Mouse (Mus musculus) cortical plate, adult 2 months (tissue): ENCODE measurements around the gene Pou1f1.

Experiments
- CTCF ChIP-seq: fragments of 200-500 bp; IDR thresholded peaks from 2 replicates; pipeline ENCODE4 v1.5.1; 2011; ENCODE audit warnings: mild to moderate bottlenecking, control low read depth, low read length; ENCODE audit not compliant: insufficient read depth; ENCODE audit errors: extremely low read depth
- POLR2A ChIP-seq: fragments of 200-500 bp; IDR thresholded peaks from 2 replicates; pipeline ENCODE4 v1.6.1; 2011; ENCODE audit warnings: mild to moderate bottlenecking, low read length, control low read depth; ENCODE audit not compliant: insufficient read depth; ENCODE audit errors: extremely low read depth

DNA sequence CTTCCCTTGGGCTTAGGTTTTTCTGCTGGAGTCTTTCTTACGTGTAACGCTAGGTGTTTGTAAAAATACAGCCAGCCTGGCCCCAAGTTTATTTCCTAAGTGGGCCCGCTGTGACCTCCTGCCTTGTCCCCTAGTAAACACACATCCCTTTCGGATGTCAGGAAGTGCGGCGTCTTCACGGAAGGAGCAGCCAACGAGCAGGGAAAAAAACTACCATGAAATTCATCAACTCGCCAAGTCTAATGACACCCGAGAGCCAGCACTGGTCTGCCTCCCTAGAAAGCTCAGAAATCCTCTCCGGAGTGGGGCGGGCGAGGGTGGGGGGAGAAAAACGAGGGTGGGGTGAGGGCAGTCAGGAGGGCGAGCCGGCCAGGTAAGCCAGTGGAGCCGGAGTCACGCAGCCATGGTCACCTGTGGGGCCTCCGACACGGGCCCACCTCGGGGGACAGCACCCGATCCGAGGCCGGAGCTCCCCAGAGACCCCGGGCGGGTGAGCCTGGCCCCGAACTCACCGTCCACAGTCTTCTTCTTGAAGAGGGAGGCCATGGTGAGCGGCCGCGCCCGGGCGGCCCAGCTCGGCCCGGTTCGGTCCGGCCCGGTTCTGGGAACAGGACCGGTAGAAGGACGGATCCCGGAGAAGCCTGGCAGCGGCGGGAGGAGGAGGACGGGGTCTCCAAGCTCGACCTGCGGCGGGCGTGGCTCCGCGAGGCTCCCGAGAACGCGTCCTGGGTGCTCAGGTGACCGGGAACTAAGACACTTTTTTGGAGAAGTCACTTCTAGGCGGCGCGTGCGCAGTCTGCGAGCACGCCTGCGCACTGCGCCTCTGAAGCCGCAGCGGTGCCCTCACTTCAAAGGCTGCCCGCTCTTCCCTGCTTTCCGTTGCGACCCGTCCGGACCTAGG is 41.9 kb downstream of the Pou1f1 start, which contains the start of gene Chmp2b:
- TF ChIP-seq POLR2A, result peak; percentile 83
- TF ChIP-seq CTCF, result no peak
